Mouse (Mus musculus): ENCODE measurements at regions not wholly inside any gene's neighbourhood (a gene's known extent, or its start where the extent isn't known, plus 50 kb on each side); places are given as distances from the start of the nearest gene placed in this dataset.
"Not testable (repeated sequence)": the region's sequence is repeated elsewhere in the genome, so short reads cannot be mapped to it uniquely, and the experiment has no call there.

DNA sequence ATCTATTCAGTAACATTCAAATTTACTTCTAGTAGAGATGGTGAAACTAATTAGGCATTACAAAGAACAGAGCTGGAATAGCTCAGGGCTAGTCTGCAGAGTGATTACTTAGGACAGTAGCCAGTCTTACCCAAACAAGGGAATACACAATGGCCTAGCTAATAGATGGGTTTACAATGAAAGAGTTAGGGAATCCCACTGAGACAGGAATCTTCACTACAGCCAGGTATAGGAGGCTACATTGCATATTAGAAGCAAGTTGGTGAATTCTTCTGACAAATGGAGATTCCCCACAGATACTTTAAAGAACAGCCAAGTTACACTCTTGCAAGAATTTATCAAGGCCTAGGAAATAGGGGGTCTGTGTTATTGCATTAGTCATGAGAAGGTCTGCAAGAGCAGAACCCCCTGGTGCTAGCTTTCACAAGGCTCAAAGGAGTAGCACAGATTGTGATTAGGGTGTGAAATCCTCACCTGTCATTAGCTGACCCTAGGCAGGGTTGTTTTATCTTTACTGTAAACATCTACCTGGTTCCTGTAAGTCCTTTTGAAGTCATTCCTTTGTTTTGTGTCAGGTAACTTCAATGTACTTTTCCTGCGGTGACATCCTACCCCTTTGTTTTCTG, 82.4 kb upstream of the Pnpt1 start:
- TF ChIP-seq EP300, CTCF (IDR thresholded peaks at IDR 0.05): not testable (repeated sequence)

Data from lung, postnatal 0 days (tissue).